Mouse (Mus musculus) megakaryocyte, embryonic 14.5 days (primary cell): ENCODE data around the gene Lonp2. TPM values are rescaled to one million over a fixed set of nuclear protein-coding genes. Genes with fewer than 3 reads are reported as not detected.

Source experiments
- H3K27me3 ChIP-seq: replicated peaks from 2 replicates; pipeline ENCODE3; 2012; ENCODE audit warnings: inconsistent platforms
- H3K36me3 ChIP-seq: replicated peaks from 2 replicates; pipeline ENCODE3; 2012; ENCODE audit warnings: low read length, inconsistent platforms, mixed read lengths
- H3K4me1 ChIP-seq: 2 replicates; pipeline ENCODE4 v1.6.1; 2012; ENCODE audit warnings: inconsistent platforms
- H3K4me3 ChIP-seq: replicated peaks from 2 replicates; pipeline ENCODE3; 2012; ENCODE audit warnings: moderate library complexity, mild to moderate bottlenecking, inconsistent platforms
- H3K9me3 ChIP-seq: 2 replicates; pipeline ENCODE4 v1.6.1; 2012; ENCODE audit warnings: inconsistent platforms
- FLI1 ChIP-seq: IDR thresholded peaks from 2 replicates; pipeline ENCODE4 v1.6.1; 2012; ENCODE audit warnings: low read length, inconsistent platforms, mixed read lengths
- GATA1 ChIP-seq: IDR thresholded peaks from 3 replicates; pipeline ENCODE4 v1.6.1; 2012; ENCODE audit warnings: mixed read lengths, low read length, inconsistent platforms, borderline replicate concordance
- polyA plus RNA-seq: library from polyadenylated mRNA; stranded (reverse); fragments of >175 nt; gene quantifications from 2 replicates; pipeline ENCODE4 v1.2.3, GENCODE M21; 2012; ENCODE audit warnings: low replicate concordance; ENCODE audit not compliant: insufficient read depth

Lonp2 gene
- polyA plus RNA-seq, 1 experiment, result 14.9 TPM

DNA sequence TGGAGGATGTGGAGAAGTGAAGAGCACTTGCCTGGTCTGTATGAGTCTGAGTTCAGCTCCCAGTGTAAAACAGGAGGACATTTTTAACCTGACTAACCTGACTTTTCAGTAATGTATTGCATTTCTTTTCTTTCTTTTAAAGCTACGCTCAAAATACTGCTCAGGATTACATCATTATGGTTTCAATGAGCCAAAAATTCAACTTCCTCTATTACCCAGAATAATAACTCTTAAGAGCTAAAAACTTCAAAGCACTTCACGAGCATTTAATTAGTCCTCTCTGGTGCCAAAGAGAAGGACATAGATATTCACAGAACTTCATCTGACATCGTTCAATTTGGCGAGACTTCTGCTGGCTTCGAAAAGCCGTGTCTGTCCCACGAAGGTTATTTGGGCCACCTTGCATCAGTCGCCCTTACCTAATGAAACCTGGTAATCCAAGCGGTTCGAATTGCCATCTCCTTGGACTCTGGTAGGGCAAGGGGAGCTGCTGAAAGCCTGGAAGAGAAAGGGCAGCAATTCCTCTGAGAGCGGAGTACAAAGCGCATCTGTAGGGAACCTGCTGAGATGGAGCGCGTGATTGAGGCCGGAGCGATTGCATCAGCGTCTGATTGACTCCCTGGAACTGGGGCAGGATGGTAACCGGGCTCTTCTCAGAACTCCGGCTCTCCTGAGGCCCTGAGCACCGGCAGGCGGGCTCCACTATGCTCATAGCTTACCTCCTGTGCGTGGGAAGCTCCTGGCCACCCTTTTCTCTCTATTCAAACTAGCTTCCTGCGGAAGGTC lies 133.3 kb downstream of the Lonp2 start:
- H3K27me3 ChIP-seq, result peaks cover 26% of the 10 kb centered on the region
- H3K4me3 ChIP-seq, result no peak overlapping the region
- 0 out of 2 replicates have a peak, but pooled peaks cover 4% of the 10 kb centered on the region for H3K4me1 ChIP-seq
- no peaks in the 10 kb centered on the region for H3K36me3 ChIP-seq
- H3K9me3 ChIP-seq, result peaks cover 8% of the 10 kb centered on the region
- TF ChIP-seq GATA1, result no peak
- TF ChIP-seq FLI1, result no peak

DNA sequence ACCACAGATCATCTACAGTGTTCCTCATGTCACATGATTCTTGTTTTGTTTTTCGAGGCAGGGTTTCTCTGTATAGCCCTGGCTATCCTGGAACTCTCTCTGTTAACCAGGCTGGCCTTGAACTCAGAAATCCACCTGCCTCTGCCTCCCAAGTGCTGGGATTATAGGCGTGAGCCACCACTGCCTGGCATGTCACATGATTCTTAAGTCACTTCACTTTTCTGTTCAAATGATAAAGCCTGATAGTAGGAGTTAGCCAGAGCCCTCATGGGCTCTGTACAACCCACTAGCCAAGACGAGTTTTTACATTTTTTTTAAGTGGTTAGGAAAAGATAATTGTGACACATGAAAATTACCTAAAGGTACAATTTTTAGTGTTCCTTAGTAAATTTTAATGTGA lies 134.8 kb downstream of the Lonp2 start:
- H3K4me3 ChIP-seq, result no peak overlapping the region
- no peaks in the 10 kb centered on the region for H3K36me3 ChIP-seq
- peaks cover 5% of the 10 kb centered on the region for H3K9me3 ChIP-seq
- peaks cover 28% of the 10 kb centered on the region for H3K27me3 ChIP-seq
- TF ChIP-seq FLI1 (no peak), GATA1 (no peak)
- 0 out of 2 replicates have a peak, but pooled peaks cover 4% of the 10 kb centered on the region for H3K4me1 ChIP-seq

GRCm38 (mm10) chr8:86759090-86759491 lies 135.2 kb downstream of the Lonp2 start:
- Histone ChIP-seq H3K36me3 (no peaks in the 10 kb centered on the region), H3K4me3 (no peak overlapping the region), H3K4me1 (0 out of 2 replicates have a peak, but pooled peaks cover 4% of the 10 kb centered on the region), H3K27me3 (peaks cover 28% of the 10 kb centered on the region), H3K9me3 (0 out of 2 replicates have a peak, but pooled peaks cover under 1% of the 10 kb centered on the region)
- no peak for TF ChIP-seq GATA1
- TF ChIP-seq FLI1, result no peak

- Histone ChIP-seq H3K4me3 (no peak overlapping the region), H3K4me1 (0 out of 2 replicates have a peak, but pooled peaks cover 4% of the 10 kb centered on the region), H3K27me3 (peaks cover 28% of the 10 kb centered on the region), H3K9me3 (no peaks in the 10 kb centered on the region), H3K36me3 (no peaks in the 10 kb centered on the region)
- TF ChIP-seq GATA1 (no peak), FLI1 (no peak)
Measured at GRCm38 (mm10) chr8:86760746-86761145, 136.9 kb downstream of the Lonp2 start.

- Histone ChIP-seq H3K27me3 (peaks cover 29% of the 10 kb centered on the region), H3K9me3 (no peaks in the 10 kb centered on the region), H3K4me1 (0 out of 2 replicates have a peak, but pooled peaks cover 3% of the 10 kb centered on the region), H3K4me3 (no peak overlapping the region), H3K36me3 (no peaks in the 10 kb centered on the region)
- no peak for TF ChIP-seq FLI1
- TF ChIP-seq GATA1, result no peak
Measured at GRCm38 (mm10) chr8:86762806-86763205, 139.0 kb downstream of the Lonp2 start.

- TF ChIP-seq FLI1, result no peak
- TF ChIP-seq GATA1, result no peak
- H3K4me1 ChIP-seq, result 0 out of 2 replicates have a peak, but pooled peaks cover 3% of the 10 kb centered on the region
- peaks cover 27% of the 10 kb centered on the region for H3K27me3 ChIP-seq
- H3K4me3 ChIP-seq, result no peak overlapping the region
- no peaks in the 10 kb centered on the region for H3K9me3 ChIP-seq
- H3K36me3 ChIP-seq, result no peaks in the 10 kb centered on the region
Measured at GRCm38 (mm10) chr8:86765155-86765554, 141.3 kb downstream of the Lonp2 start.

- Histone ChIP-seq H3K4me1 (peaks cover 3% of the 10 kb centered on the region; the same call in 1 of the 2 replicates), H3K36me3 (no peaks in the 10 kb centered on the region), H3K4me3 (no peak overlapping the region), H3K9me3 (no peaks in the 10 kb centered on the region), H3K27me3 (peaks cover 26% of the 10 kb centered on the region)
- TF ChIP-seq GATA1 (no peak), FLI1 (no peak)
Measured at GRCm38 (mm10) chr8:86765669-86766068, 141.8 kb downstream of the Lonp2 start.

- no peak for TF ChIP-seq GATA1
- TF ChIP-seq FLI1, result no peak
- Histone ChIP-seq H3K4me1 (peaks cover 10% of the 10 kb centered on the region; the same call in 1 of the 2 replicates), H3K27me3 (peaks cover 30% of the 10 kb centered on the region), H3K9me3 (no peaks in the 10 kb centered on the region), H3K36me3 (no peaks in the 10 kb centered on the region), H3K4me3 (no peak overlapping the region)
Measured at GRCm38 (mm10) chr8:86766548-86767211, 142.8 kb downstream of the Lonp2 start.

- Histone ChIP-seq H3K27me3 (peaks cover 20% of the 10 kb centered on the region), H3K36me3 (no peaks in the 10 kb centered on the region), H3K9me3 (no peaks in the 10 kb centered on the region), H3K4me1 (peaks cover 22% of the 10 kb centered on the region), H3K4me3 (no peak overlapping the region)
- TF ChIP-seq FLI1, result no peak
- no peak for TF ChIP-seq GATA1
Measured at GRCm38 (mm10) chr8:86768499-86768898, 144.7 kb downstream of the Lonp2 start.

DNA sequence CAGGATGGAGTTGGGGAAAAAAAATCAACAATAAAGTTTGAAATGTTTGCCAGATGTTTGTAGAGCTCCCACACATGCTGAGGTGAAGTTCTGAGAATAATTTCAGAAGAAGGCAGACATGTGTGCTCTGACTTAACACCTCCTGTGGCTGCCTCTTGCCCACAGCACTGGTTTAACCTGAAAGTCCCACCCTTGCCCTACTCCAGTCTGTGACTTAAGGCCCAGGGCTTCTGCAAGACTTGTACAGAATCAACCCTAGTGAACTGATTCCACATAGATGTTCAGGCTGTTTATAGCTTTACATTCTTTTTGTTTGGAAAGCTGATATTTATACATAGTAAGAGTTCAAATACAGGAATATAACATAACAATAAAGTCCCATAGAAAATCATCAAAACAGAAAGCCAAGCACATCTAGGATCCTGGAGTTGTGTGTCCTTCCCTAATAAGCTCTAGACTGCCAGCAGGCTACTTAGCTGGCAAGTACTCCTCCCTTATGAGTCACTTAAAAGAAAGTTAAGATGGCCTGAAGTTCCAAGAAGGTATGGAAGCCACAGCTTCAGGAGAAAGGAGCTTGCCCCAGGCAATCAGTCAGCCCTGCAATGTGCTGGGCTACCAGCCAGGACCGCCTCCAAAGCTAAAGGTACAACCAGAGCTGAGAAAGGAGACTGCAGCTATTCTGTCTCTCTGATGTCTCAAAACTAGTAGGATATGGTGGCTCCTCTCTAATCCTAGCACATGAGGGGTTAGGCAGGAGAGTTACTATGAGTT lies 146.3 kb downstream of the Lonp2 start:
- H3K4me3 ChIP-seq, result no peak overlapping the region
- H3K4me1 ChIP-seq, result peaks cover 27% of the 10 kb centered on the region
- H3K9me3 ChIP-seq, result no peaks in the 10 kb centered on the region
- H3K27me3 ChIP-seq, result peaks cover 14% of the 10 kb centered on the region
- TF ChIP-seq FLI1, result no peak
- TF ChIP-seq GATA1, result no peak
- no peaks in the 10 kb centered on the region for H3K36me3 ChIP-seq

Other genes starting within 250 kb of the Lonp2 start
- gene Abcc12, start 43.4 kb upstream of the Lonp2 start, polyA plus RNA-seq, result not detected in 2 replicates
- 4.0 and 17.9 TPM in 2 replicates for gene Gm10638, start 121.7 kb downstream of the Lonp2 start, polyA plus RNA-seq
- gene Siah1a, start 121.9 kb downstream of the Lonp2 start, polyA plus RNA-seq, result 2.3 and 3.1 TPM in 2 replicates